Mouse (Mus musculus) intestine, embryonic 14.5 days (tissue): Measurements from ENCODE around the gene Rom1. TPM values are rescaled to one million over a fixed set of nuclear protein-coding genes. Genes with fewer than 3 reads are reported as not detected.

Experiments
- ATAC-seq: fragments of 200-750 bp; cut with Nextera tagmentation; replicated peaks from 2 replicates; pipeline ENCODE4 v1.8.0; 2017; ENCODE audit warnings: low read depth, moderate number of reproducible peaks, moderate TSS enrichment, moderate library complexity; ENCODE audit not compliant: low FRiP score, low TSS enrichment
- DNase-seq: peaks from one replicate; pipeline ENCODE4 v3.0.0-alpha.2; 2018; ENCODE audit warnings: low spot score
- H3K27ac ChIP-seq: fragments of 300-500 bp; sonication (generic); 2 replicates; pipeline ENCODE4 v1.5.1; 2014; ENCODE audit warnings: low read depth, mild to moderate bottlenecking, control low read depth
- H3K27me3 ChIP-seq: fragments of 300-500 bp; sonication (generic); replicated peaks from 2 replicates; pipeline ENCODE4 v1.6.1; 2014; ENCODE audit warnings: low read length, control low read depth; ENCODE audit not compliant: control insufficient read depth, insufficient read depth
- H3K36me3 ChIP-seq: fragments of 300-500 bp; sonication (generic); 2 replicates; pipeline ENCODE4 v1.6.1; 2014; ENCODE audit warnings: low read length, control low read depth; ENCODE audit not compliant: control insufficient read depth, insufficient read depth
- H3K4me1 ChIP-seq: fragments of 300-500 bp; sonication (generic); replicated peaks from 2 replicates; pipeline ENCODE4 v1.6.1; 2014; ENCODE audit warnings: low read length, control low read depth, mixed read lengths; ENCODE audit not compliant: control insufficient read depth, insufficient read depth
- H3K4me2 ChIP-seq: fragments of 300-500 bp; sonication (generic); 2 replicates; pipeline ENCODE4 v1.6.1; 2014; ENCODE audit warnings: low read length
- H3K4me3 ChIP-seq: fragments of 300-500 bp; sonication (generic); 2 replicates; pipeline ENCODE4 v1.5.1; 2014; ENCODE audit warnings: low read depth, low read length, control low read depth, mixed read lengths
- H3K9ac ChIP-seq: fragments of 300-500 bp; sonication (generic); 2 replicates; pipeline ENCODE4 v1.6.1; 2014; ENCODE audit warnings: mild to moderate bottlenecking, low read length
- H3K9me3 ChIP-seq: fragments of 300-500 bp; sonication (generic); 2 replicates; pipeline ENCODE4 v1.6.1; 2016; ENCODE audit warnings: low read length, control low read depth; ENCODE audit not compliant: control insufficient read depth
- WGBS: fragments of 180-500 bp; shearing (Covaris S2); extraction: QIAGEN DNeasy Blood & Tissue Kit; methylation state at CpG from one replicate; pipeline ENCODE4 v1.1.7; 2014; 5-methylcytosine and 5-hydroxymethylcytosine counted together
- microRNA-seq: library from miRNA; unstranded; fragments of <30 nt; microRNA quantifications from one replicate; pipeline ENCODE4, GENCODE M21; 2016
- polyA plus RNA-seq: library from polyadenylated mRNA; unstranded; fragments of >200 nt; fragmentation: Nextera tagmentation; extraction: Ambion mirVana; gene quantifications from 2 replicates; pipeline ENCODE4 v1.2.1, GENCODE M21; 2014

The Rom1 gene
- polyA plus RNA-seq, 1 experiment from 2014 or later = 1.1 TPM

DNA sequence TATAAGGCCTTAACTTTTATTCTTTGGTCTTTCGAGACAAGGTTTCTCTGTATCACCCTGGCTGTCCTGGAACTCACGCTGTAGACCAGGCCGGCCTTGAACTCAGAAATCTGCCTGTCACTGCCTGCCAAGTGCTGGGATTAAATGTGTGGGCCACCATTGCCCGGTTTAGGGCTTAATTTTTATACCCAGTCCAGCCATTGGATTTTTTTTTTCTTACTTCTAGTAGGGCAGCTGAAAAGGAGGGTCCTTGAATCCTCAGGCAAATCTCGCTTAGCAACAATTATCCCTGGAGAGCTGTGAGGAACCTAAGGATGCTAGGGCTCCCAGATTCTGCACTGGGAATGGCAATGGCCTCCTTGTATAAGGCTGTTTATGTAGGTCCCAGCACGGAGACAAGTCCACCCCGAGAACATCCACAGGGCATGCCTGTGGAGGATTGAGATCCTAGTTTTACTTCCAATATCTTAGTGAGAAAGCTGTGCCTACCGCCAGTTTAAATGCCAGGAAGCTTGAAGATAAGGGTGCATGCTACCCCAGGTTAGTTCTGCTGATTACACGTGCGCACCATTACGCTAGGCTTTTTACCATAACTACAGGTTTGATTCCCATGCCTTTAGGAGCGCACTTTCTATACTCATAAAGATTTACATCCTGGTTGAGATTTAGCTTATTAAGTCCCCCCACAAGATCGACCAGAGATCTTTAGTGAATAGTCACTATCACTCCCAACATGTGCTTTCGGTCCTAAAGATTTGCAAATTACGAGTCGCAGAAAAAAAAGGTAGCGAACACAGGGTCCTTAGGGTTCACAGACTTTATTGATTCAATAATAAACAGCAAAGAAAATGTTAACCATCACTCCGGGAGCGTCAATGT is 41.3 kb downstream of the Rom1 start:
- H3K36me3 ChIP-seq = peaks cover 15% of the 10 kb centered on the region
- ATAC-seq = no peak
- 18% methylated on average over 19 of the region's 19 CpGs for WGBS
- peak overlapping the region; percentile 79 for H3K4me3 ChIP-seq
- H3K4me1 ChIP-seq = peaks cover 13% of the 10 kb centered on the region
- DNase-seq = peak; percentile 55
- H3K4me2 ChIP-seq = peak overlapping the region; percentile 85
- H3K27me3 ChIP-seq = no peaks in the 10 kb centered on the region
- no peaks in the 10 kb centered on the region for H3K9me3 ChIP-seq
- peak overlapping the region; percentile 88 for H3K27ac ChIP-seq
- H3K9ac ChIP-seq = peak overlapping the region; percentile 97

DNA sequence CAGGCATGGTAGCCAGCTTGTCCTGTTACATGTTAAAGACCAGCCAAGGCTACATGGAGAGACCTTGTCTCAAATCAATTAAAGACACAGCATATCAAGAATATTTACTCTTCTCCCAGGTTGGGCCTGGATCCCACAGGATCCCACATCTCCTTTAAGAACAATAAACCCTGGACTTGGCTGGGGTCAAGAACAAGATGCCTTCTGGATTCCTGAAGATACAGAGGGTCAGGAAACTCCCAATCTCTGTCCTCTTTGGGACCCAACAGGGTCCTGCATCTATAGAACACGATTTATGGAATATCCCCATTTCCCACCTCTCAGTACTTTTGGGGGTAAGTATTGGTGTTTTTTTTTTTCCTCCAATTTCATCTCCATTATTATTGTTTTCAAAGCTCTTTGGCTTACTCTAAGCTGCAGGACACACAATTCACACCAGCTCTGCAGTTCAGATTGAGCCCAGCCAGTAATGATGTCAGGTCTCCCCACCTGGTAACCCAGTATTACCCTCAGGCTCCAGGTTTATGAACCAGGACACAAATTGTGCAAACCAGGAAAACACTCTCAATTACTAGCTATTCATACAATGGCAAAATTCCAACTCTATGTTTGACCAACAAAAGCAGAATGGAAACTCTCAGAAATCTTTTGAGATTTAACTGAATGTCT is 42.1 kb downstream of the Rom1 start:
- H3K9ac ChIP-seq = peak overlapping the region; percentile 97
- whole genome bisulfite sequencing = 43% methylated on average over 1 of the region's 1 CpGs

DNA sequence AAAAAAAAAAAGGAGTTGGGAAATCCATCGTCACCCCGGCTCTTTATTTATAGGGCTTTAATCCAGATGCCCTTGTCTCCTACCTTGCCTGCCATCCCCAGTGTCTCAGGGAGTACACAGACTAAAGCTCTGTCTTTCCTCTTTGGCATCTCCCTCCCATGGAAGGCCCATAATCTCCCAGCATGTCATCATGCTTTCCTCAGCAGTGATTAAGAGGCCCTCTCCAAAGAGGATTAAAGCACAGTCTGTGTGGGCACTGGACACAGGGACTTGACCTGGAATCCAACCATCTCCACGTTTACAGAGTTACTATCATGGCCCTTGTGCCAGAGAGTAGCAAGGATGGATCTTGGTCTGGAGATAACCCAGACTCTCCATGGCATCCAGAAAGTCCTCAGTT is 45.5 kb downstream of the Rom1 start, which contains the start of the genes Lbhd1 and Gm49403:
TSS of gene Lbhd1 (plus strand) at position 117 of the 400 bp plus-strand sequence.
TSS of gene Gm49403 (plus strand) at position 315 of the 400 bp plus-strand sequence.
- H3K9me3 ChIP-seq = no peaks in the 10 kb centered on the region
- H3K36me3 ChIP-seq = peaks cover under 1% of the 10 kb centered on the region; the same call in 1 of the 2 replicates
- ATAC-seq = no peak
- H3K4me3 ChIP-seq = no peak within 1 kb of the TSS
- WGBS = 81% methylated on average over 3 of the region's 3 CpGs
- no peaks in the 10 kb centered on the region for H3K27me3 ChIP-seq
- no peak for DNase-seq
- peaks cover 13% of the 10 kb centered on the region for H3K4me1 ChIP-seq
- H3K27ac ChIP-seq = no peak within 1 kb of the TSS
- H3K4me2 ChIP-seq = no peak within 1 kb of the TSS
- H3K9ac ChIP-seq = no peak within 1 kb of the TSS

More for the DNA sequence above, 42.1 kb downstream of the Rom1 start:
- ATAC-seq (no peak), DNase-seq (no peak)
- H3K27me3 ChIP-seq = no peaks in the 10 kb centered on the region
- peaks cover 13% of the 10 kb centered on the region for H3K4me1 ChIP-seq
- H3K9me3 ChIP-seq = no peaks in the 10 kb centered on the region
- peaks cover 15% of the 10 kb centered on the region for H3K36me3 ChIP-seq
- peak overlapping the region; percentile 79; the same call in 1 of the 2 replicates for H3K4me3 ChIP-seq
- peak overlapping the region; percentile 88 for H3K27ac ChIP-seq
- peak overlapping the region; percentile 85 for H3K4me2 ChIP-seq

DNA sequence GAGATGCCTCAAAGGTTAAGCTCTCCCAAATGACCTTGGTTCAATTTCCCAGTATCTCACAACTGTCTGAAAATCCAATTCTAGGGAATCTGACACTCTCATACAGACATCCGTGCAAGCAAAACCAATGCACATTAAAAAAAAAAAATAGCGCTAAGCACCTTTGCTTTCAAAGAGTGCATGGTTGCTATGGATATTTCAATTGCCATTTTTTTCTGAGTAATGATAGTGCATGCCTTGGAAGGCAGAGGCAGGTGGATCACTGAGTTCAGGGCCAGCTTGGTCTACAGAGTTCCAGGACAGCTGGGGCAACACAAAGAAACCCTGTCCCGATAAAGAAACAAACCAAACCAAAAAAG is 48.1 kb downstream of the Rom1 start:
- ATAC-seq = peak; percentile 12; the same call in 1 of the 2 replicates
- H3K9me3 ChIP-seq = no peaks in the 10 kb centered on the region
- peak overlapping the region; percentile 79 for H3K4me2 ChIP-seq
- DNase-seq = no peak
- H3K27ac ChIP-seq = no peak overlapping the region
- H3K4me1 ChIP-seq = peaks cover 3% of the 10 kb centered on the region
- peak overlapping the region; percentile 82 for H3K4me3 ChIP-seq
- peak overlapping the region; percentile 92 for H3K9ac ChIP-seq
- H3K36me3 ChIP-seq = peaks cover 22% of the 10 kb centered on the region
- WGBS = 14% methylated on average over 3 of the region's 3 CpGs
- H3K27me3 ChIP-seq = no peaks in the 10 kb centered on the region

DNA sequence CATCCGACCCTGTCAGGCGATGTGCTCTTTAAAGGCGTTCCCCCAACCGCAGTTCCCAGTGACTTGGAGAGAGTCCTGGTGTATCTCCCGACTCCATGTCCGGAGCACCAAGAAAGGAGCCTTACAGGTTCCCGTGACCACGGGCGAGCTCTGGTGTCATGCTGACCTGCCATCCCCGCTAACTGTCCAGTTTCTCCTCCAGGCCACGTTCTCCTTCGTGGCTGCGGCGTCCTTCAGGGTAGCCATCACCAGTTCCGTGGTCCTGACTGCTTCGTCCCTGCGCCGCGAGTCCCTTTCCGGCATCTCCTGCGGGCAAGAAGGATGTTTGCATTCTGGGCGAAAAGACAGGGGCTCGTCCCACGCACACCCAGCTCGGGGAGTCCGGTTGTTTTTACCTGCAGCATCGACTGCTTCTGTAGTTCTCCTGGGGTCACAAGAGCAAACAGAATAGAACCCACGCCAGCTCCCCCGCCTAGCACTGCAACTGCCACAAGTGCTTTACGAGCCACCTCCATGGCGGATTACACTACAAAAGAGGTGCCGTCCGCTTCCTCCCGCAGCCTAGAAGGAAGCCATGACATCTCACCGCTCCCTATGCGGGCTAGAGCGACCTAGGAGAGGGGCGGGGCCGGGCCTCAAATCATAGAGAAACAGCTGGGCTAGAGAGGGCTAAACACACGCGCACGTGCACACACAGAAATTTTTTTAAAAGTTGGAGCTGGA is 48.7 kb downstream of the Rom1 start, which contains the start of gene Uqcc3:
TSS of gene Uqcc3 (minus strand) at position 613 of the 723 bp plus-strand sequence.
- Histone ChIP-seq H3K4me2 (peak within 1 kb of the TSS; percentile 79), H3K4me1 (peaks cover 3% of the 10 kb centered on the region), H3K4me3 (peak within 1 kb of the TSS; percentile 82), H3K27me3 (no peaks in the 10 kb centered on the region), H3K9ac (peak within 1 kb of the TSS; percentile 92), H3K9me3 (no peaks in the 10 kb centered on the region), H3K36me3 (peaks cover 27% of the 10 kb centered on the region), H3K27ac (peak within 1 kb of the TSS; percentile 81)
- DNase-seq (peak; percentile 88), ATAC-seq (peak; percentile 95)
- under 1% methylated on average over 42 of the region's 42 CpGs for WGBS

Small RNA genes lying within 50 kb of the gene (microRNA-seq; reads per million reads assigned to microRNA genes)
- 0.51 reads per million for gene Mir5136

Other genes with a start within 250 kb of the Rom1 start
- 121 and 126 TPM in 2 replicates for gene Slc3a2, start 206.0 kb downstream of the Rom1 start, polyA plus RNA-seq
- gene Wdr74, start 193.5 kb downstream of the Rom1 start, polyA plus RNA-seq = 96.3 and 97.8 TPM in 2 replicates
- gene 1700092M07Rik, start 188.6 kb downstream of the Rom1 start, polyA plus RNA-seq = 0.90 and 1.3 TPM in 2 replicates
- gene Stx5a, start 187.9 kb downstream of the Rom1 start, polyA plus RNA-seq = 114 and 132 TPM in 2 replicates
- 168 and 172 TPM in 2 replicates for gene Nxf1, start 172.3 kb downstream of the Rom1 start, polyA plus RNA-seq
- 170 and 196 TPM in 2 replicates for gene Tmem223, start 158.4 kb downstream of the Rom1 start, polyA plus RNA-seq
- 92.6 and 96.6 TPM in 2 replicates for gene Tmem179b, start 154.9 kb downstream of the Rom1 start, polyA plus RNA-seq
- gene Taf6l, start 142.9 kb downstream of the Rom1 start, polyA plus RNA-seq = 17.2 and 18.9 TPM in 2 replicates
- gene Polr2g, start 130.8 kb downstream of the Rom1 start, polyA plus RNA-seq = 148 and 151 TPM in 2 replicates
- 4.2 and 4.3 TPM in 2 replicates for gene Zbtb3, start 126.8 kb downstream of the Rom1 start, polyA plus RNA-seq
- 38.5 and 48.4 TPM in 2 replicates for gene Ttc9c, start 110.0 kb downstream of the Rom1 start, polyA plus RNA-seq
- 6.5 and 7.7 TPM in 2 replicates for gene Hnrnpul2, start 109.3 kb downstream of the Rom1 start, polyA plus RNA-seq
- not detected in 2 replicates for gene AC129217.1, start 99.6 kb downstream of the Rom1 start, polyA plus RNA-seq
- gene Bscl2, start 91.9 kb downstream of the Rom1 start, polyA plus RNA-seq = 39.6 and 40.9 TPM in 2 replicates
- 23.7 and 25.2 TPM in 2 replicates for gene Gng3, start 90.2 kb downstream of the Rom1 start, polyA plus RNA-seq
- gene Lrrn4cl, start 78.6 kb downstream of the Rom1 start, polyA plus RNA-seq = 1.4 TPM in 2 replicates
- 162 and 166 TPM in 2 replicates for gene Ubxn1, start 57.9 kb downstream of the Rom1 start, polyA plus RNA-seq
- 57.1 and 63.9 TPM in 2 replicates for gene Uqcc3, start 48.4 kb downstream of the Rom1 start, polyA plus RNA-seq
- 78.6 and 79.2 TPM in 2 replicates for gene Lbhd1, start 45.6 kb downstream of the Rom1 start, polyA plus RNA-seq
- gene Gm49403, start 45.4 kb downstream of the Rom1 start, polyA plus RNA-seq = not detected in 2 replicates
- 92.8 and 95.9 TPM in 2 replicates for gene 1810009A15Rik, start 40.5 kb downstream of the Rom1 start, polyA plus RNA-seq
- not detected in 2 replicates for gene Gm49416, start 40.4 kb downstream of the Rom1 start, polyA plus RNA-seq
- gene Ints5, start 36.4 kb downstream of the Rom1 start, polyA plus RNA-seq = 37.5 and 44.5 TPM in 2 replicates
- gene Ganab, start 31.3 kb downstream of the Rom1 start, polyA plus RNA-seq = 89.8 and 96.4 TPM in 2 replicates
- 35.7 and 36.9 TPM in 2 replicates for gene B3gat3, start 9.0 kb downstream of the Rom1 start, polyA plus RNA-seq
- gene Eml3, start 196 bp upstream of the Rom1 start, polyA plus RNA-seq = 16.8 and 18.4 TPM in 2 replicates
- 40.3 and 40.7 TPM in 2 replicates for gene Mta2, start 12.5 kb upstream of the Rom1 start, polyA plus RNA-seq
- 33.3 and 33.5 TPM in 2 replicates for gene Tut1, start 24.5 kb upstream of the Rom1 start, polyA plus RNA-seq
- 501 and 531 TPM in 2 replicates for gene Eef1g, start 37.7 kb upstream of the Rom1 start, polyA plus RNA-seq
- gene Ahnak, start 59.9 kb upstream of the Rom1 start, polyA plus RNA-seq = 21.6 and 22.2 TPM in 2 replicates
- gene Scgb1a1, start 158.6 kb upstream of the Rom1 start, polyA plus RNA-seq = not detected in 2 replicates
- gene Asrgl1, start 206.3 kb upstream of the Rom1 start, polyA plus RNA-seq = 10.7 and 11.7 TPM in 2 replicates